Mouse (Mus musculus) right cerebral cortex, postnatal 10 days (tissue): ENCODE data around the gene Dvl3.
A peak's percentile ranks its signal among the peaks of the same experiment; 100 is the strongest.

Experiments
- DNase-seq, 2 experiments: peaks; one replicate each; pipeline ENCODE4 v3.0.0; 2021; ENCODE audit warnings: low spot score in 2 of 2

Dvl3 gene

DNA sequence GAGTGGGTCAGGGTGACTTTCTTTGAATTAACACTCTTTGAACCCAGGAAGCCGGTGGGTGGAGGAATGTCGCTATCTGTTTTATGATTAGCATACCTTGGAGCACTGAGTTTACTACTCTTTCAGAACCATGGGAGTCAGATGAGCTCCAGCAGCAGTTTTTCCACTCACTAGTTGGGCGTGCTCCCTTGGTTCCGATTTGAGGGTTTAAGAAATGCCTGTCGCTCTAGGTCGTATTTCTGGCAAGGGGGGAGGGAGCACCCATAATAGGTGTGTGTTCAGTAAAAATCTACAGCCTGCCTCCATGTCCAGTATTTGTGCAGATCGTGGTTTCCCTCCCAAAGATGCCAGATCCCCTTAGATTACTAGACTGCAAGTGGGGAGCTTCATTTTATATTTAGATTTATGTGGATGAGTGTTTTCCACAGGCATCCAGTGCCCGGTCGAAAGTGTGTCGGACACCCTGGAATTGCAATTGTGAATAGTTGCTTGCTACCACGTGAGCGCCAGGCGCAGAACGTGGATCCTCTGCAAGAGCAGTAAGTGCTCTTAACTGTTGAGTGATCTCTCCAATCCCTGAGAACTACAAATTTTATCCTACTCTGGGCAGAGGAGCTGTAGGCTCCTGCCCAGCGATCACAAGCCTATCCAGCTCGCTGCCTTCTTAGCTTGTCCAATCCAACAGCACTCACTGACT, 18.7 kb upstream of the Dvl3 start:
- DNase-seq = no peak

DNA sequence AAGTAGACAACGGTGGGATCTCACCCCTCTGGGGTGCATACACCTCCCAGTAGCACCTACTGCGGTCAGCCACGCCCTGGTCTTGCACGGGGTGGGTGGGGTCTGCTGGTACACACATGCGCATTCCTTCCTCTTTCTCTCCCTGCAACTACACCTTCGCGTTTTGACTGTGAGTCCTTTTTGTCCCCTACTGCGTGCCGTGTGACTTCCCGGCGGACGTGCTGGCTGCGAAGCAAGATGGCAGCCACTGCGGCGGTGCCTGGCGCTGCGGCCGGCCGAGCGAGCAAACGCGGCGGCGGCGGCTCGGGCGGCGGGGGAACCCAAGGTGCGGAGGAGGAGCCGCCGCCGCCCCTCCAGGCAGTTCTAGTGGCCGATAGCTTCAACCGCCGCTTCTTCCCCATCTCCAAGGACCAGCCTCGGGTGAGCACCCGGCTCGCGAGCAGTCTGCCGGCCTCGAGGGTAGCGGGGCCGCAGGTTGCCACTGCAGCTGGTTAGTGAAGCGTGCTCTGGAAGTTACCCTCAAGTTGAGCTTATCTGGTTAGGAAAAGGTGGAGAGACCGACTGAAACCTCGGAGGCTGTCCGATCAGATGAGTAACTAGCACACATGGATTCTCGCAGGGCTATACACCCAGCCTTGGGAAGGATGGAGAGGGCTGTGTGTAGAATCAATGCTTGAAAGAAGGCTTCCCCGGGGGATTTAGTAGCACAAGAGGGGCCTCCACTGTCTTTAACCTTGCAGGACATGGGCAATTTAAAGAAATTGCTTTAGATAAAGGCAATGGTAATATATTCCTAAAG, 17.9 kb upstream of the Dvl3 start, which contains the start of gene Eif2b5:
Eif2b5 (plus strand) TSS at position 141 of the 799 bp plus-strand sequence.
- peak; percentile 96 to 97 for DNase-seq

DNA sequence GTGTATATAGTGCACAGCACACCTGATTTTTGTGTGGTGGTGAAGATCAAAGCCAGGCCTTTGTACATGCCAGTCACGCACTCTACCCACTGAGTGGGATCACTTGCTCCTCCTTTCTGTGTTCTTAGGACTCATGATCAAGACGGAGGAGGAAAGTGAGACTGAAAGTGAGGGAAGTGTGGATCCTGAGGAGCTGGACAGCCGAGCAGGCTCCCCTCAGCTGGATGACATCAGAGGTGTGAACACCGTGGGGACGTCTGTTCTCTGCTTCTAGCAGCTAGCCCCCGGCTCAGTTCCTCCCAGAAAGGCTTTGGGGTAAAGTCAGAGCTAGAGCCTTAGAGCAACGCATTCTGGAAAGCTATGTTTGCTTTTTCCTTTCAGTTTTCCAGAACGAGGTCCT, 10.8 kb upstream of the Dvl3 start:
- DNase-seq = no peak

DNA sequence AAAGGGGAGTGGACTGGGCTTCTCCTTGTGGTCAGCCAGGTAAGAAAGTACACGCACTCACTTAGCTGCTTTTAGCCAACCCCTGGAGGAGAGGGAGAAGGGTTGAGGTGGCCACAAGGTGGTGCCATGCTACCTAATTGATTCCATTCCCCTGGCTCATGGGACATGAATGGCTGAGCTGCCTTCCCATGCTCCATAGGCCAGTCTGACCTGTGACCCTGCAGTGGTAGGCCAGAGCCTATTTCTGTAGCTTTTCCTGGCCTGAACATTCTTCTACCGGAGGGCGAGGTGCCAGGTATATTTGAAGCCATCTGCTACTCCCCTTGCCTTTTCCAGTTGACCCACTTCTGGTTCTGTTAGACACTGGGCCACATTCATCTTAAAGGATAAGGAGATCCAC, 7.4 kb upstream of the Dvl3 start:
- DNase-seq = no peak

GRCm38 (mm10) chr16:20511277-20511847, 5.4 kb upstream of the Dvl3 start:
- DNase-seq = no peak

- DNase-seq = no peak
These were observed 750 bp upstream of the Dvl3 start for GRCm38 (mm10) chr16:20516032-20516431.

DNA sequence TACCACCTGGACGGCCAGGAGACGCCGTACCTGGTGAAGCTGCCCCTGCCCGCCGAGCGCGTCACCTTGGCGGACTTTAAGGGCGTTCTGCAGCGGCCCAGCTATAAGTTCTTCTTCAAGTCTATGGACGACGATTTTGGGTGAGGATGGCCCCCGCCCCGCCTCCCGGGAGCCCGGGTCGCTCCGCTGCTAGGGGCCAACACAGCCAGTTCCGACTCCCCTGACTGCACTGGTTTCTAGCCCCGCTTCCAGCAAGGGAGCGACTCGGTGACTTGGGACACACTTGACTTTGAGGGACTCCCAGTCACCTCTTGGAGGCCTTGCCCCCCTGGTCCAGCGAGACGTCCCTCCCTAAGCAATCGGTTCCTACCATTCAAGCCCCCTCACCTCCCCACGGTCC, 434 bp downstream of the Dvl3 start:
- DNase-seq = no peak

DNA sequence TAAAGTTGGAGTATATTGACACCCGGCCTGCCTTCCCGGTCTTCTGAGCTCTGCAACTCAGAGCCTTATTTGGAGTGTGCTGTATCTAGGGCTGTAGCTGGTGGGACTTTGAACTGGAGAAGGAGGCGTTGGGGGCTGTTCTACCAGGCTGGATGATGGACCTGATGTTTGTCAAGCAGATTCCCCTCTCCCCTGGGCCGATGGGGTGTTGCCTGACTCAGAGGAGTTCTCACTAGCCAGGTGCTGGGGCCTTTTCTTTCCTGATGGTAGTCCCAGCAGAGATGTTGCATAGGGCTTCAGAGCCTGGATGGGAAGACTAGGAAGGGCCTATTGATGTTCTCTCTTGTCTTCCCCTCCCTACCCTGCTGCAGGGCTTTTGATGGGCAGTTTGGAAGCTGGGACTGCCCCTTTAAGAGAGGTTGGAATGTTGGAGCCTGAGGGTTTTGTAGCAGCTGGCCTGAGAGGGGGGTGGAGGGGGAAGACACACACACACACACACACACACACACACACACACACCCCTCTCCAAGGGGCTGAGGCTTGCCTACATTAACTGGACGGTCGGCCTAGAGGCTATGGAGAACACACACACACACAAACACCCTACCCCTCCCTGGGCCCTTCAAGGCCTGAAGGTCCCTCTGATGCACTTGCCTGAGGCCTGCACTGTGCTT, 1.1 kb downstream of the Dvl3 start:
- no peak for DNase-seq

- no peak for DNase-seq
These were observed 7.1 kb downstream of the Dvl3 start for GRCm38 (mm10) chr16:20523886-20524285.

DNA sequence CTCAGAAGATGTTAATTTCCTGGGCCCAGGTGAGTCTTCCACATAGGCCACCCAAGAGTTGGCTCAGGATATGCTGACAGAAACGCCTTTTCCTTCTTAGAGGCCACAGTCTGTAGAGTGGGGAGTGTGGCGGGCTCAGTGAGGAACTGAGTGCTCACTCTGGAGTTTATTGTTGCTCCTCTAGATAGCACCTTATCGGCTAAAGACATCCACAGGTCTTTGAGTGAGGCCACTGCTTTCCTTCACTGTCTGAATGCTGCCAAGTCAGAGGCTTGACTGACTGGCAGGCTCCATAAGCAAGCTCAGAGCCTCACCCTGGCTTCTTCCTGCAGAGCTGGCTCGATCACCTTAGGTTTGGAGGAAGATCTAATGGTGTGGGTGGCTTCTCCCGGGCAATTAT, 12.0 kb downstream of the Dvl3 start:
- no peak for DNase-seq

- no peak for DNase-seq
These were observed 12.6 kb downstream of the Dvl3 start for GRCm38 (mm10) chr16:20529375-20529774.

GRCm38 (mm10) chr16:20530941-20531340, 14.2 kb downstream of the Dvl3 start:
- no peak for DNase-seq

GRCm38 (mm10) chr16:20534617-20535295, 18.0 kb downstream of the Dvl3 start:
- no peak for DNase-seq

GRCm38 (mm10) chr16:20535296-20536080, 18.7 kb downstream of the Dvl3 start, which contains the start of gene Ap2m1:
Ap2m1 (plus strand) TSS chr16:20535478.
- DNase-seq = peak; percentile 97 to 99

DNA sequence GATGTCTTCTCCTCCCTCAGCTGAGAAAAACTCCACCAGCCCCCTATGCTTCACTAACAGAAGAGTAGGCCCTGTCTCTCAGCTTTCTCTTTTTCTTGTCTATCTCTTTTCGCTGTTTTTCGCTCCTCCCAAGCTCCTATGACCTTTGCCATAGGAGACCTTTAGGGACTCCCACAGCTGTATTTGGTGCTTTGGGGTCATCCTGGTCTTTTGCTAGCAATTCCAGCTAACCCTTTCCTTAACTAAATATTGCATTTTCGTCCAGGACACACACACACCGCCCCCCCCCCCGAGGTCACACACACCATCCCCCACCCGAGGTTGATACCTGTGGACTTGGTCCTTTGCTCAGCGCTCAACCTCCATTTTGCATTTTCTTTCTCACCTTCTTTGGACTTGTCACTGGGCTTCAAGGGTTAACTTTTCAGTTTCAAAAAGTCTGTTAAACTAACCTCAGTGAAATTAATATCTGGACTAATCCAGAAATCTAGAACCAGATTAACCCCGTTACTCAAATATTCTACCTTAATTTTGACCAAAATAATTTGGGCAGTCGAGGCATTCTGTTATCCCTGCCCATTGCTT, 19.4 kb downstream of the Dvl3 start:
- DNase-seq = no peak

DNA sequence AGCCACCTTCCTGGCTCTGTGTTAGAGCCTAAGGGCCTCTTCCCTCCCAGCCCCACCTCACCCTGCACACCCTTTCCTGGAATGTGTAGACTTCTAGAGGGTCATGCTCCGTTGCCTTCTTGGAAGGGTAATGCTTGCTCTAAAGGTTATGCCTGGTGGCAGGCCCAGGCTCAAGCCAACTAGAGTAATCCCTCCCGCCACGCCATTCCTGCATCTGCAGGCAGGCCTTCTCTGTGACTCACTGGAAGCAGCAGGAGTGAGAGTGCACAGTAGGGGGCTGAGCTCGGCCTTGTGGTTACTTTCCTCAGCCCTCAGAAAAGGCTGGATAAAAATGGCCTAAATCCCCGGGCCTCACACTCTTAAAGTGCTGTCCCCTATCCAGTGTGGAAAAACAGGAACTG, 20.3 kb downstream of the Dvl3 start:
- peak; percentile 46 to 49 for DNase-seq

- no peak for DNase-seq
These were observed 21.0 kb downstream of the Dvl3 start for GRCm38 (mm10) chr16:20537601-20538320.

- no peak for DNase-seq
These were observed 22.9 kb downstream of the Dvl3 start for GRCm38 (mm10) chr16:20539649-20540048.

DNA sequence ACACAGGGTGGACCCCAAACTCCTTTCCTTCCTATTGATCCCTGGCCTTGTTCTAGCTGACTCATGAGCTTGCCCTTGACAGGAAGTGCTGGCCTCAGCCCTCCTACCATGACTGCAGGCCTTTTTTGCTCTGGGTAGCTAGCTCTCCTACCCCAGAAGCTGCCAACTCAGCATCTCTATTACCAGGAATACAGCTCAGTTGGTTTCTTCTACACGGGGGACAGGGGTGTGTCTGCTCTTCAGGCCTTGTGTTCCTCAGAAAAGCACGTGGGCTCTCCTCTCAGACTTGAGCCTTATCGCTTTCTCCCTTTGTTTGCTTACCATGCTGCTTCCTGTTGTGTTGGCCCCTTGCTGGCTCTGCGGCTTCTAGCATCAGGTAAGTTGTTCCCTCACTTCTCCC, 23.7 kb downstream of the Dvl3 start:
- DNase-seq = no peak

DNA sequence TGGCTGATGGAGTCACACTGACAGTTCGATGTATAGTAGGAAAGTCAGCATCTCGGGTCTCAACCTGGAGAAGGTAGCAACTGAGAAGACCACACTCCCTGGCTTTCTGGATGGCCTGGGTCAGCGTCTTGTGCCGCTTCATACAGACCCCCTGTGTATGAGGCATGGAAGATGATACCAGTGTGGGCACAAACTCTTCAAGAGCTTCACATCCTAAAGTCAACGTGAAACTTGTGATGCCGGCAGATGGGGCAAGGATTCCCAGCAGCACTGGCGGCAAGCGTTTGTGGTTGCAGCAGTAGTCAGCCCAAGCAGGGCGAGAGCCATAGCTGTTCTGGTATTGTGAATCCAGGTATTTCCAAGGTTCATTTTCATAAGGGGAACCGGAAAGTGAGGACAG, 28.9 kb downstream of the Dvl3 start:
- no peak for DNase-seq
